Mouse (Mus musculus): ENCODE measurements around the gene Slc39a1. TPM values are rescaled to one million over a fixed set of nuclear protein-coding genes. Genes with fewer than 3 reads are reported as not detected.
A peak's percentile ranks its signal among the peaks of the same experiment; 100 is the strongest.

Gene Slc39a1
- polyA plus RNA-seq, 1 experiment from 2014 or later = 152 TPM

DNA sequence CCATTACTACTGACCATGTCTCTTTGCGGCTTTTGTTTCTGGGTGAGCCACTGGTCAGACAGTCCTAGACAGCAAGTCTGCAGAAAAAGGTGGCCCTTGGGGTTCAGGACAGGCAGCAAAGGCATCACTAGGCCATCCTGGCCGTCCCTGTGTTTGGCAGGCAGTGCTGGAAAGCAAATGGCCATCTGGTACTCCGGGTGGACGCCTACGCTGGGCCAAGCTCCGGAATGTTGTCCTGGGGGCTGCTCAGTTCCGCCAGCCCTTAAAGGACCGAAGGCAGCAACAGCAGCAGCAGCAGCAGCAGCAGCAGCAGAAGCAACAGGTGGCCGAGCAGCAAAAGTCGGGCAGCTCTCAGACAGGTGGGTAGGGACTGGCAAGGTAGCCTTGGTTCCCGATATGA is 27.3 kb downstream of the Slc39a1 start:
- no peaks in the 10 kb centered on the region for H3K27me3 ChIP-seq (replicated peaks; ENCODE audit: insufficient read depth, low read length)
- peaks cover 4% of the 10 kb centered on the region for H3K36me3 ChIP-seq (ENCODE audit: insufficient read depth, low read length)
- H3K4me2 ChIP-seq (replicated peaks; ENCODE audit: low read depth, low read length) = no peak overlapping the region
- no peak overlapping the region for H3K27ac ChIP-seq (ENCODE audit: low read length)
- TF ChIP-seq CTCF (IDR thresholded peaks at IDR 0.05) (no peak), EP300 (IDR thresholded peaks at IDR 0.05) (no peak)
- no peaks in the 10 kb centered on the region for H3K9me3 ChIP-seq (ENCODE audit: low read length)
- ATAC-seq (no peak), DNase-seq (ENCODE audit: low spot score) (no peak)
- H3K9ac ChIP-seq (replicated peaks; ENCODE audit: low read depth) = no peak overlapping the region
- no peak overlapping the region for H3K4me3 ChIP-seq (ENCODE audit: low read depth, low read length)
- no peaks in the 10 kb centered on the region; the same call in 1 of the 2 replicates for H3K4me1 ChIP-seq (ENCODE audit: insufficient read depth, low read depth, low read length)
- 85% methylated on average over 11 of the region's 11 CpGs for WGBS

- TF ChIP-seq CTCF (IDR thresholded peaks at IDR 0.05) (no peak), EP300 (IDR thresholded peaks at IDR 0.05) (no peak)
- Histone ChIP-seq H3K4me2 (replicated peaks; ENCODE audit: low read depth, low read length) (no peak overlapping the region), H3K9ac (replicated peaks; ENCODE audit: low read depth) (no peak overlapping the region), H3K27ac (ENCODE audit: low read length) (no peak overlapping the region), H3K4me1 (ENCODE audit: insufficient read depth, low read depth, low read length) (no peaks in the 10 kb centered on the region; the same call in 1 of the 2 replicates), H3K4me3 (ENCODE audit: low read depth, low read length) (no peak overlapping the region), H3K36me3 (ENCODE audit: insufficient read depth, low read length) (peaks cover 4% of the 10 kb centered on the region), H3K9me3 (ENCODE audit: low read length) (no peaks in the 10 kb centered on the region), H3K27me3 (replicated peaks; ENCODE audit: insufficient read depth, low read length) (no peaks in the 10 kb centered on the region)
- 61% methylated on average over 16 of the region's 16 CpGs for WGBS
- ATAC-seq (no peak), DNase-seq (ENCODE audit: low spot score) (no peak)
Observed at GRCm38 (mm10) chr3:90276858-90277257, 28.9 kb downstream of the Slc39a1 start.

- Histone ChIP-seq H3K4me1 (ENCODE audit: insufficient read depth, low read depth, low read length) (no peaks in the 10 kb centered on the region; the same call in 1 of the 2 replicates), H3K9me3 (ENCODE audit: low read length) (no peaks in the 10 kb centered on the region), H3K9ac (replicated peaks; ENCODE audit: low read depth) (no peak overlapping the region), H3K27me3 (replicated peaks; ENCODE audit: insufficient read depth, low read length) (no peaks in the 10 kb centered on the region), H3K4me3 (ENCODE audit: low read depth, low read length) (no peak overlapping the region), H3K27ac (ENCODE audit: low read length) (no peak overlapping the region), H3K36me3 (ENCODE audit: insufficient read depth, low read length) (peaks cover 4% of the 10 kb centered on the region), H3K4me2 (replicated peaks; ENCODE audit: low read depth, low read length) (no peak overlapping the region)
- DNase-seq (ENCODE audit: low spot score) (no peak), ATAC-seq (no peak)
- TF ChIP-seq EP300 (IDR thresholded peaks at IDR 0.05) = no peak
- no peak for TF ChIP-seq CTCF (IDR thresholded peaks at IDR 0.05)
- WGBS = 93% methylated on average over 9 of the region's 9 CpGs
Observed at GRCm38 (mm10) chr3:90277793-90278192, 29.8 kb downstream of the Slc39a1 start.

DNA sequence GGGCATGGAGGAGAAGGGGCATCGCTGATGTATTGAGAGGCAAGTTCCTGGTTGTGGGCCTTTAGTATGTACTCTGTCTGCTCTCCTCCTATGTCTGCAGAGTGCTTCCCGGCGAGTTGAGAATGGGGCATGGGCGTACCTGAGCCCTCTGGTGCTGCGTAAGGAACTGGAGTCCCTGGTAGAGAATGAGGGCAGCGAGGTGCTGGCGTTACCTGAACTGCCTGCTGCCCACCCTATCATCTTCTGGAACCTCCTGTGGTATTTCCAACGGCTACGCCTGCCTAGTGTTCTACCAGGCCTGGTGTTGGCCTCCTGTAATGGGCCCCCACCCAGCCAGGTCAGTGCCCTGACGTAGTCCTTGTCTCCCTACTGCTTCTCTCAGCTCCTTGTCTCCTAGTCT is 30.2 kb downstream of the Slc39a1 start:
- no peaks in the 10 kb centered on the region; the same call in 1 of the 2 replicates for H3K4me1 ChIP-seq (ENCODE audit: insufficient read depth, low read depth, low read length)
- H3K27ac ChIP-seq (ENCODE audit: low read length) = no peak overlapping the region
- no peak for DNase-seq (ENCODE audit: low spot score)
- H3K4me3 ChIP-seq (ENCODE audit: low read depth, low read length) = no peak overlapping the region
- H3K36me3 ChIP-seq (ENCODE audit: insufficient read depth, low read length) = peaks cover 4% of the 10 kb centered on the region
- 95% methylated on average over 10 of the region's 10 CpGs for WGBS
- TF ChIP-seq CTCF (IDR thresholded peaks at IDR 0.05) (no peak), EP300 (IDR thresholded peaks at IDR 0.05) (no peak)
- no peak overlapping the region for H3K9ac ChIP-seq (replicated peaks; ENCODE audit: low read depth)
- no peak for ATAC-seq
- H3K9me3 ChIP-seq (ENCODE audit: low read length) = no peaks in the 10 kb centered on the region
- H3K27me3 ChIP-seq (replicated peaks; ENCODE audit: insufficient read depth, low read length) = no peaks in the 10 kb centered on the region
- H3K4me2 ChIP-seq (replicated peaks; ENCODE audit: low read depth, low read length) = no peak overlapping the region

DNA sequence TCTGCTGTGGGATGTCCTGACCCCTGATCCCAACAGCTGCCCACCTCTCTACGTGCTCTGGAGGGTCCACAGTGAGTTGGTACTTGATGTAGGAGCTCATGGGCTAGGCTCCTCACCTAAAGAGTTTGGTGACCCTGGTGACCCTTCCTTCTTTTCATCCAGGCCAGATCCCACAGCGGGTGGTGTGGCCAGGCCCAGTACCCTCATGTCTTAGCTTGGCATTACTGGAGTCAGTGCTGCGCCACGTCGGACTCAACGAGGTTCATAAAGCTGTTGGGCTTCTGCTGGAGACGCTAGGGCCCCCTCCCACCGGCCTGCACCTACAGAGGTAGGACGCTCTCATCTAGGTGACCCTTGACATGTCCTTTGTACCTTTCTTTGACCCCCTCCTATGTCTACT is 31.2 kb downstream of the Slc39a1 start:
- peaks cover 2% of the 10 kb centered on the region; the same call in 1 of the 2 replicates for H3K36me3 ChIP-seq (ENCODE audit: insufficient read depth, low read length)
- DNase-seq (ENCODE audit: low spot score) (no peak), ATAC-seq (no peak)
- H3K4me1 ChIP-seq (ENCODE audit: insufficient read depth, low read depth, low read length) = no peaks in the 10 kb centered on the region; the same call in 1 of the 2 replicates
- H3K27me3 ChIP-seq (replicated peaks; ENCODE audit: insufficient read depth, low read length) = no peaks in the 10 kb centered on the region
- H3K4me3 ChIP-seq (ENCODE audit: low read depth, low read length) = no peak overlapping the region
- 91% methylated on average over 9 of the region's 9 CpGs for WGBS
- H3K9me3 ChIP-seq (ENCODE audit: low read length) = no peaks in the 10 kb centered on the region
- H3K4me2 ChIP-seq (replicated peaks; ENCODE audit: low read depth, low read length) = no peak overlapping the region
- H3K27ac ChIP-seq (ENCODE audit: low read length) = no peak overlapping the region
- no peak overlapping the region for H3K9ac ChIP-seq (replicated peaks; ENCODE audit: low read depth)
- TF ChIP-seq EP300 (IDR thresholded peaks at IDR 0.05) = no peak
- no peak for TF ChIP-seq CTCF (IDR thresholded peaks at IDR 0.05)

DNA sequence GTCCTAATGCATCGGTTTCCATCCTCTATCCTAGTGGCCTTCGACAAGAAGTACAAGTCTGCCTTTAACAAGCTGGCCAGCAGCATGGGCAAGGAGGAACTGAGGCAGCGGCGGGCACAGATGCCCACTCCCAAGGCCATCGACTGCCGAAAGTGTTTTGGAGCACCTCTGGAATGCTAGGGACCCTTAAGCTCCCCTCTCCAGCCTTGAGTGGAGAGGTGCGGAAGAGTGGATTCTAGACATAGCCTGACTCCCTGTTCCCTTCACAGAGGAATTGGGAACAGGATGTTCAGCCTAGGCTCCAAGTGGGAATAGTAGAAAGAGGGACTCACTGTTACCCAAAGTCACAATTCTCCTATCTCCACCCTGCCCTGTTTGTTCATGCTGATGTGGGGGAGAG is 31.8 kb downstream of the Slc39a1 start:
- H3K9ac ChIP-seq (replicated peaks; ENCODE audit: low read depth) = no peak overlapping the region
- H3K36me3 ChIP-seq (ENCODE audit: insufficient read depth, low read length) = no peaks in the 10 kb centered on the region
- H3K4me1 ChIP-seq (ENCODE audit: insufficient read depth, low read depth, low read length) = no peaks in the 10 kb centered on the region; the same call in 1 of the 2 replicates
- ATAC-seq (peak; percentile 91), DNase-seq (ENCODE audit: low spot score) (peak; percentile 55)
- TF ChIP-seq EP300 (IDR thresholded peaks at IDR 0.05) = peak; percentile 98
- TF ChIP-seq CTCF (IDR thresholded peaks at IDR 0.05) = no peak
- H3K4me2 ChIP-seq (replicated peaks; ENCODE audit: low read depth, low read length) = no peak overlapping the region
- H3K27me3 ChIP-seq (replicated peaks; ENCODE audit: insufficient read depth, low read length) = no peaks in the 10 kb centered on the region
- H3K27ac ChIP-seq (ENCODE audit: low read length) = peak overlapping the region; percentile 51; the same call in 1 of the 2 replicates
- no peak overlapping the region for H3K4me3 ChIP-seq (ENCODE audit: low read depth, low read length)
- WGBS = 59% methylated on average over 7 of the region's 7 CpGs
- no peaks in the 10 kb centered on the region for H3K9me3 ChIP-seq (ENCODE audit: low read length)

GRCm38 (mm10) chr3:90280708-90281107 is 32.7 kb downstream of the Slc39a1 start:
- no peak overlapping the region for H3K4me2 ChIP-seq (replicated peaks; ENCODE audit: low read depth, low read length)
- no peak for ATAC-seq
- no peak overlapping the region for H3K9ac ChIP-seq (replicated peaks; ENCODE audit: low read depth)

More at GRCm38 (mm10) chr3:90280708-90281107, 32.7 kb downstream of the Slc39a1 start:
- H3K27ac ChIP-seq (ENCODE audit: low read length) = peak overlapping the region; percentile 51; the same call in 1 of the 2 replicates
- WGBS = 83% methylated on average over 9 of the region's 9 CpGs
- no peaks in the 10 kb centered on the region; the same call in 1 of the 2 replicates for H3K4me1 ChIP-seq (ENCODE audit: insufficient read depth, low read depth, low read length)
- H3K4me3 ChIP-seq (ENCODE audit: low read depth, low read length) = no peak overlapping the region
- TF ChIP-seq EP300 (IDR thresholded peaks at IDR 0.05) (no peak), CTCF (IDR thresholded peaks at IDR 0.05) (no peak)
- no peaks in the 10 kb centered on the region for H3K9me3 ChIP-seq (ENCODE audit: low read length)
- no peaks in the 10 kb centered on the region for H3K36me3 ChIP-seq (ENCODE audit: insufficient read depth, low read length)
- DNase-seq (ENCODE audit: low spot score) = no peak
- H3K27me3 ChIP-seq (replicated peaks; ENCODE audit: insufficient read depth, low read length) = no peaks in the 10 kb centered on the region
